Mouse (Mus musculus): ENCODE results near the gene Med26. TPM values are rescaled to one million over a fixed set of nuclear protein-coding genes. Genes with fewer than 3 reads are reported as not detected.

Med26 gene
- polyA plus RNA-seq, 1 experiment from 2014 or later = 14.5 TPM

- no peak overlapping the region for H3K4me3 ChIP-seq (replicated peaks)
- H3K4me2 ChIP-seq = no peak overlapping the region
- H3K9me3 ChIP-seq (replicated peaks) = no peaks in the 10 kb centered on the region
- H3K27ac ChIP-seq (replicated peaks) = no peak overlapping the region
- H3K9ac ChIP-seq (replicated peaks) = no peak overlapping the region
- peaks cover 5% of the 10 kb centered on the region for H3K4me1 ChIP-seq
- 0 out of 2 replicates have a peak, but pooled peaks cover 4% of the 10 kb centered on the region for H3K36me3 ChIP-seq
- no peaks in the 10 kb centered on the region for H3K27me3 ChIP-seq (replicated peaks)
- ATAC-seq (ENCODE audit: low FRiP score) = no peak
These were observed 8.8 kb downstream of the Med26 start for GRCm38 (mm10) chr8:72539234-72539633.

GRCm38 (mm10) chr8:72534888-72535287, 13.2 kb downstream of the Med26 start:
- Histone ChIP-seq H3K27me3 (replicated peaks) (no peaks in the 10 kb centered on the region), H3K4me3 (replicated peaks) (no peak overlapping the region), H3K9ac (replicated peaks) (no peak overlapping the region), H3K4me2 (no peak overlapping the region), H3K36me3 (no peaks in the 10 kb centered on the region), H3K4me1 (no peaks in the 10 kb centered on the region), H3K27ac (replicated peaks) (no peak overlapping the region), H3K9me3 (replicated peaks) (no peaks in the 10 kb centered on the region)
- no peak for ATAC-seq (ENCODE audit: low FRiP score)
- WGBS = 95% methylated on average over 3 of the region's 3 CpGs

GRCm38 (mm10) chr8:72532103-72532502, 16.0 kb downstream of the Med26 start:
- WGBS = 100% methylated on average over 1 of the region's 1 CpGs
- no peak overlapping the region for H3K4me2 ChIP-seq
- no peak overlapping the region for H3K9ac ChIP-seq (replicated peaks)
- no peak for ATAC-seq (ENCODE audit: low FRiP score)
- H3K4me3 ChIP-seq (replicated peaks) = no peak overlapping the region
- H3K9me3 ChIP-seq (replicated peaks) = no peaks in the 10 kb centered on the region
- H3K4me1 ChIP-seq = no peaks in the 10 kb centered on the region
- H3K27me3 ChIP-seq (replicated peaks) = no peaks in the 10 kb centered on the region
- H3K36me3 ChIP-seq = no peaks in the 10 kb centered on the region
- H3K27ac ChIP-seq (replicated peaks) = no peak overlapping the region

- no peak for ATAC-seq (ENCODE audit: low FRiP score)
These were observed 26.2 kb downstream of the Med26 start for GRCm38 (mm10) chr8:72521888-72522287.

GRCm38 (mm10) chr8:72517421-72517988, 30.6 kb downstream of the Med26 start:
- Histone ChIP-seq H3K4me1 (no peaks in the 10 kb centered on the region), H3K36me3 (no peaks in the 10 kb centered on the region), H3K4me2 (no peak overlapping the region), H3K9me3 (replicated peaks) (no peaks in the 10 kb centered on the region), H3K9ac (replicated peaks) (no peak overlapping the region), H3K4me3 (replicated peaks) (no peak overlapping the region), H3K27ac (replicated peaks) (no peak overlapping the region), H3K27me3 (replicated peaks) (no peaks in the 10 kb centered on the region)
- WGBS = 66% methylated on average over 7 of the region's 7 CpGs
- no peak for ATAC-seq (ENCODE audit: low FRiP score)

More at GRCm38 (mm10) chr8:72521888-72522287, 26.2 kb downstream of the Med26 start:
- Histone ChIP-seq H3K9me3 (replicated peaks) (no peaks in the 10 kb centered on the region), H3K9ac (replicated peaks) (no peak overlapping the region), H3K4me2 (no peak overlapping the region), H3K36me3 (no peaks in the 10 kb centered on the region), H3K4me3 (replicated peaks) (no peak overlapping the region), H3K4me1 (no peaks in the 10 kb centered on the region), H3K27me3 (replicated peaks) (no peaks in the 10 kb centered on the region), H3K27ac (replicated peaks) (no peak overlapping the region)

GRCm38 (mm10) chr8:72513158-72513557, 34.9 kb downstream of the Med26 start:
- no peaks in the 10 kb centered on the region for H3K4me1 ChIP-seq
- no peaks in the 10 kb centered on the region for H3K9me3 ChIP-seq (replicated peaks)
- no peak overlapping the region for H3K9ac ChIP-seq (replicated peaks)
- no peak overlapping the region for H3K27ac ChIP-seq (replicated peaks)
- 94% methylated on average over 1 of the region's 1 CpGs for WGBS
- ATAC-seq (ENCODE audit: low FRiP score) = no peak
- H3K4me2 ChIP-seq = no peak overlapping the region
- no peaks in the 10 kb centered on the region for H3K27me3 ChIP-seq (replicated peaks)
- H3K4me3 ChIP-seq (replicated peaks) = no peak overlapping the region
- no peaks in the 10 kb centered on the region for H3K36me3 ChIP-seq

- 90% methylated on average over 1 of the region's 1 CpGs for WGBS
- no peak overlapping the region for H3K9ac ChIP-seq (replicated peaks)
- H3K36me3 ChIP-seq = no peaks in the 10 kb centered on the region
- 0 out of 2 replicates have a peak, but pooled peaks cover 3% of the 10 kb centered on the region for H3K4me1 ChIP-seq
- no peaks in the 10 kb centered on the region for H3K9me3 ChIP-seq (replicated peaks)
- H3K4me3 ChIP-seq (replicated peaks) = no peak overlapping the region
- no peak overlapping the region for H3K27ac ChIP-seq (replicated peaks)
- ATAC-seq (ENCODE audit: low FRiP score) = no peak
- H3K4me2 ChIP-seq = no peak overlapping the region
- H3K27me3 ChIP-seq (replicated peaks) = no peaks in the 10 kb centered on the region
These were observed 35.4 kb downstream of the Med26 start for GRCm38 (mm10) chr8:72512648-72513047.

GRCm38 (mm10) chr8:72507505-72507904, 40.6 kb downstream of the Med26 start:
- H3K4me1 ChIP-seq = peaks cover 15% of the 10 kb centered on the region
- no peaks in the 10 kb centered on the region for H3K27me3 ChIP-seq (replicated peaks)
- H3K9ac ChIP-seq (replicated peaks) = no peak overlapping the region
- WGBS = 86% methylated on average over 1 of the region's 1 CpGs
- H3K27ac ChIP-seq (replicated peaks) = no peak overlapping the region
- H3K4me2 ChIP-seq = no peak overlapping the region
- H3K4me3 ChIP-seq (replicated peaks) = no peak overlapping the region
- no peak for ATAC-seq (ENCODE audit: low FRiP score)
- H3K9me3 ChIP-seq (replicated peaks) = no peaks in the 10 kb centered on the region
- H3K36me3 ChIP-seq = no peaks in the 10 kb centered on the region

- Histone ChIP-seq H3K9me3 (replicated peaks) (no peaks in the 10 kb centered on the region), H3K4me1 (peaks cover 15% of the 10 kb centered on the region), H3K27me3 (replicated peaks) (no peaks in the 10 kb centered on the region), H3K9ac (replicated peaks) (no peak overlapping the region), H3K4me3 (replicated peaks) (no peak overlapping the region), H3K36me3 (no peaks in the 10 kb centered on the region), H3K27ac (replicated peaks) (no peak overlapping the region), H3K4me2 (no peak overlapping the region)
- no peak for ATAC-seq (ENCODE audit: low FRiP score)
These were observed 43.3 kb downstream of the Med26 start for GRCm38 (mm10) chr8:72504637-72505314.

- Histone ChIP-seq H3K9me3 (replicated peaks) (no peaks in the 10 kb centered on the region), H3K9ac (replicated peaks) (no peak overlapping the region), H3K4me3 (replicated peaks) (no peak overlapping the region), H3K27me3 (replicated peaks) (no peaks in the 10 kb centered on the region), H3K27ac (replicated peaks) (no peak overlapping the region), H3K4me2 (no peak overlapping the region), H3K36me3 (no peaks in the 10 kb centered on the region), H3K4me1 (peaks cover 15% of the 10 kb centered on the region)
- no peak for ATAC-seq (ENCODE audit: low FRiP score)
These were observed 43.9 kb downstream of the Med26 start for GRCm38 (mm10) chr8:72504137-72504536.

GRCm38 (mm10) chr8:72500521-72500931, 47.5 kb downstream of the Med26 start:
- Histone ChIP-seq H3K27me3 (replicated peaks) (no peaks in the 10 kb centered on the region), H3K4me1 (peaks cover 9% of the 10 kb centered on the region), H3K27ac (replicated peaks) (no peak overlapping the region), H3K9ac (replicated peaks) (no peak overlapping the region), H3K4me2 (no peak overlapping the region), H3K4me3 (replicated peaks) (no peak overlapping the region), H3K36me3 (peaks cover 14% of the 10 kb centered on the region), H3K9me3 (replicated peaks) (no peaks in the 10 kb centered on the region)
- no peak for ATAC-seq (ENCODE audit: low FRiP score)
- WGBS = 80% methylated on average over 1 of the region's 1 CpGs

GRCm38 (mm10) chr8:72499521-72500284, 48.4 kb downstream of the Med26 start:
- Histone ChIP-seq H3K36me3 (peaks cover 22% of the 10 kb centered on the region), H3K9ac (replicated peaks) (no peak overlapping the region), H3K27ac (replicated peaks) (no peak overlapping the region), H3K4me2 (no peak overlapping the region), H3K4me3 (replicated peaks) (no peak overlapping the region), H3K27me3 (replicated peaks) (no peaks in the 10 kb centered on the region), H3K9me3 (replicated peaks) (no peaks in the 10 kb centered on the region), H3K4me1 (peaks cover 7% of the 10 kb centered on the region)
- 87% methylated on average over 2 of the region's 2 CpGs for WGBS
- no peak for ATAC-seq (ENCODE audit: low FRiP score)
